Comparison of ENCODE assay signal across 13 mouse cellular contexts in genomic region chr8:80918531-80918930, GRCm38 (mm10). TPM values are rescaled to one million over a fixed set of nuclear protein-coding genes. Genes with fewer than 3 reads are reported as not detected.
"Had no signal": no experiment of that assay in that cellular context is flagged by ENCODE, and none has a peak within 500 bp of the region (broad histone marks: within the 10 kb centered on the region; RNA-seq: fewer than 3 reads in every experiment).

No protein-coding gene starts in this region.

- H3K36me3 ChIP-seq: kidney, embryonic 15.5 days; liver, embryonic 15.5 days; lung, embryonic 15.5 days; midbrain, embryonic 10.5 days; midbrain, embryonic 13.5 days had no signal

- H3K27me3 ChIP-seq: kidney, embryonic 15.5 days; liver, embryonic 15.5 days; lung, embryonic 15.5 days; midbrain, embryonic 13.5 days had no signal

- H3K4me3 ChIP-seq: kidney, embryonic 15.5 days; left cerebral cortex, adult 2 months; liver, embryonic 15.5 days; lung, embryonic 15.5 days; megakaryocyte, embryonic 14.5 days; midbrain, embryonic 10.5 days; midbrain, embryonic 13.5 days; myocyte had no signal

- DNase-seq: kidney, postnatal 10 days; kidney, postnatal 36 days; lung, postnatal 10 days; thymus, postnatal 25 days had no signal

- H3K9me3 ChIP-seq: kidney, embryonic 15.5 days; liver, embryonic 15.5 days; lung, embryonic 15.5 days; megakaryocyte, embryonic 14.5 days; midbrain, embryonic 10.5 days; midbrain, embryonic 13.5 days had no signal

- H3K4me1 ChIP-seq: midbrain, embryonic 10.5 days had no signal

- H3K9ac ChIP-seq: kidney, embryonic 15.5 days; liver, embryonic 15.5 days; lung, embryonic 15.5 days; midbrain, embryonic 13.5 days had no signal

- H3K27ac ChIP-seq: kidney, embryonic 15.5 days; left cerebral cortex, adult 2 months; liver, embryonic 15.5 days; lung, embryonic 15.5 days; midbrain, embryonic 10.5 days; midbrain, embryonic 13.5 days had no signal

RNA-seq across cellular contexts. Expression of gene Gab1, which starts 38.2 kb away (rescaled TPM):
- total RNA-seq: monocyte, adult 5-6 weeks had no signal
